Mouse (Mus musculus) hindbrain, embryonic 11.5 days (tissue): ENCODE data around the gene Dusp5. TPM values are rescaled to one million over a fixed set of nuclear protein-coding genes. Genes with fewer than 3 reads are reported as not detected.

Experiments used
- ATAC-seq: fragments of 200-750 bp; cut with Nextera tagmentation; 2 replicates; pipeline ENCODE4 v1.8.0; 2017; ENCODE audit warnings: mild to moderate bottlenecking, moderate TSS enrichment, moderate library complexity; ENCODE audit not compliant: low FRiP score
- DNase-seq: peaks from one replicate; pipeline ENCODE4 v3.0.0-alpha.2; 2015; ENCODE audit warnings: low spot score
- H3K27ac ChIP-seq: fragments of 300-500 bp; sonication (generic); 2 replicates; pipeline ENCODE4 v1.5.1; 2014; ENCODE audit warnings: mild to moderate bottlenecking, low read depth, low read length
- H3K27me3 ChIP-seq: fragments of 300-500 bp; sonication (generic); 2 replicates; pipeline ENCODE4 v1.6.1; 2014; ENCODE audit warnings: mild to moderate bottlenecking, low read length, moderate library complexity, mixed read lengths; ENCODE audit not compliant: control insufficient read depth, insufficient read depth
- H3K36me3 ChIP-seq: fragments of 300-500 bp; sonication (generic); 2 replicates; pipeline ENCODE4 v1.6.1; 2014; ENCODE audit warnings: mild to moderate bottlenecking, low read length, moderate library complexity, mixed read lengths; ENCODE audit not compliant: control insufficient read depth, insufficient read depth
- H3K4me1 ChIP-seq: fragments of 300-500 bp; sonication (generic); replicated peaks from 2 replicates; pipeline ENCODE4 v1.6.1; 2014; ENCODE audit warnings: low read length, mixed read lengths; ENCODE audit not compliant: control insufficient read depth, insufficient read depth
- H3K4me2 ChIP-seq: fragments of 300-500 bp; sonication (generic); replicated peaks from 2 replicates; pipeline ENCODE4 v1.6.1; 2014; ENCODE audit warnings: mild to moderate bottlenecking, low read depth, low read length
- H3K4me3 ChIP-seq: fragments of 300-500 bp; sonication (generic); 2 replicates; pipeline ENCODE4 v1.5.1; 2014; ENCODE audit warnings: low read depth, low read length
- H3K9ac ChIP-seq: fragments of 300-500 bp; sonication (generic); 2 replicates; pipeline ENCODE4 v1.6.1; 2014; ENCODE audit warnings: low read depth, low read length
- H3K9me3 ChIP-seq: fragments of 300-500 bp; sonication (generic); 2 replicates; pipeline ENCODE4 v1.6.1; 2016; ENCODE audit warnings: low read length; ENCODE audit not compliant: control insufficient read depth
- WGBS: fragments of 180-500 bp; shearing (Covaris S2); extraction: QIAGEN DNeasy Blood & Tissue Kit; methylation state at CpG from one replicate; pipeline ENCODE4 v1.1.7; 2014; 5-methylcytosine and 5-hydroxymethylcytosine counted together
- polyA plus RNA-seq: library from polyadenylated mRNA; unstranded; fragments of >200 nt; fragmentation: Nextera tagmentation; extraction: Ambion mirVana; gene quantifications from 2 replicates; pipeline ENCODE4 v1.2.1, GENCODE M21; 2014

Dusp5 gene
- 2.3 and 2.7 TPM in 2 replicates for polyA plus RNA-seq

- Histone ChIP-seq H3K27ac (peak within 1 kb of the TSS; percentile 36; the same call in 1 of the 2 replicates), H3K9me3 (no peaks in the 10 kb centered on the region), H3K36me3 (no peaks in the 10 kb centered on the region), H3K27me3 (peaks cover 23% of the 10 kb centered on the region), H3K4me1 (peaks cover 5% of the 10 kb centered on the region), H3K4me2 (peak within 1 kb of the TSS; percentile 93), H3K9ac (peak within 1 kb of the TSS; percentile 64), H3K4me3 (peak within 1 kb of the TSS; percentile 58)
- 0% methylated on average over 63 of the region's 84 CpGs for WGBS
- peak; percentile 98 for DNase-seq
- peak; percentile 96 for ATAC-seq
Observed at GRCm38 (mm10) chr19:53528752-53529454, at the start of gene Dusp5. TSS of gene Dusp5 (plus strand) at chr19:53529109.

GRCm38 (mm10) chr19:53479590-53479989 lies 49.3 kb upstream of the Dusp5 start:
- H3K4me2 ChIP-seq = no peak overlapping the region
- no peak overlapping the region for H3K4me3 ChIP-seq
- WGBS = 83% methylated on average over 8 of the region's 8 CpGs
- no peaks in the 10 kb centered on the region for H3K27me3 ChIP-seq
- DNase-seq (no peak), ATAC-seq (no peak)
- no peak overlapping the region for H3K27ac ChIP-seq
- no peaks in the 10 kb centered on the region for H3K9me3 ChIP-seq
- H3K4me1 ChIP-seq = no peaks in the 10 kb centered on the region
- H3K9ac ChIP-seq = no peak overlapping the region
- H3K36me3 ChIP-seq = no peaks in the 10 kb centered on the region

GRCm38 (mm10) chr19:53482093-53482492 lies 46.8 kb upstream of the Dusp5 start:
- H3K36me3 ChIP-seq = no peaks in the 10 kb centered on the region
- no peak overlapping the region for H3K4me2 ChIP-seq
- 65% methylated on average over 6 of the region's 6 CpGs for WGBS

GRCm38 (mm10) chr19:53482527-53482926 lies 46.4 kb upstream of the Dusp5 start:
- Histone ChIP-seq H3K36me3 (no peaks in the 10 kb centered on the region), H3K4me2 (no peak overlapping the region), H3K27me3 (no peaks in the 10 kb centered on the region), H3K4me3 (no peak overlapping the region), H3K9ac (no peak overlapping the region), H3K27ac (no peak overlapping the region), H3K9me3 (no peaks in the 10 kb centered on the region), H3K4me1 (no peaks in the 10 kb centered on the region)
- DNase-seq (no peak), ATAC-seq (no peak)
- WGBS = 83% methylated on average over 5 of the region's 5 CpGs

More at GRCm38 (mm10) chr19:53482093-53482492, 46.8 kb upstream of the Dusp5 start:
- Histone ChIP-seq H3K4me3 (no peak overlapping the region), H3K9me3 (no peaks in the 10 kb centered on the region), H3K4me1 (no peaks in the 10 kb centered on the region), H3K27ac (no peak overlapping the region), H3K27me3 (no peaks in the 10 kb centered on the region), H3K9ac (no peak overlapping the region)
- ATAC-seq (no peak), DNase-seq (no peak)

GRCm38 (mm10) chr19:53483984-53484383 lies 44.9 kb upstream of the Dusp5 start:
- no peak overlapping the region for H3K4me2 ChIP-seq
- H3K4me1 ChIP-seq = no peaks in the 10 kb centered on the region
- no peaks in the 10 kb centered on the region for H3K27me3 ChIP-seq
- 95% methylated on average over 8 of the region's 8 CpGs for WGBS
- H3K9ac ChIP-seq = no peak overlapping the region
- ATAC-seq (no peak), DNase-seq (no peak)
- H3K27ac ChIP-seq = no peak overlapping the region
- H3K9me3 ChIP-seq = no peaks in the 10 kb centered on the region
- H3K36me3 ChIP-seq = no peaks in the 10 kb centered on the region
- H3K4me3 ChIP-seq = no peak overlapping the region

- H3K36me3 ChIP-seq = no peaks in the 10 kb centered on the region
- no peak overlapping the region for H3K4me2 ChIP-seq
- H3K27me3 ChIP-seq = no peaks in the 10 kb centered on the region
- ATAC-seq (no peak), DNase-seq (no peak)
- H3K4me3 ChIP-seq = no peak overlapping the region
- H3K27ac ChIP-seq = no peak overlapping the region
- H3K9me3 ChIP-seq = no peaks in the 10 kb centered on the region
- H3K9ac ChIP-seq = no peak overlapping the region
- no peaks in the 10 kb centered on the region for H3K4me1 ChIP-seq
- 83% methylated on average over 3 of the region's 3 CpGs for WGBS
Observed at GRCm38 (mm10) chr19:53484918-53485317, 44.0 kb upstream of the Dusp5 start.

GRCm38 (mm10) chr19:53489187-53489586 lies 39.7 kb upstream of the Dusp5 start:
- no peaks in the 10 kb centered on the region for H3K36me3 ChIP-seq
- no peak overlapping the region for H3K4me2 ChIP-seq
- no peak for ATAC-seq
- WGBS = 88% methylated on average over 12 of the region's 12 CpGs
- H3K27me3 ChIP-seq = no peaks in the 10 kb centered on the region
- no peaks in the 10 kb centered on the region for H3K4me1 ChIP-seq
- DNase-seq = no peak
- no peak overlapping the region for H3K9ac ChIP-seq
- no peaks in the 10 kb centered on the region for H3K9me3 ChIP-seq
- no peak overlapping the region for H3K4me3 ChIP-seq
- H3K27ac ChIP-seq = no peak overlapping the region

- H3K27ac ChIP-seq = no peak overlapping the region
- no peak overlapping the region for H3K9ac ChIP-seq
- H3K36me3 ChIP-seq = no peaks in the 10 kb centered on the region
- no peaks in the 10 kb centered on the region for H3K4me1 ChIP-seq
- no peaks in the 10 kb centered on the region for H3K27me3 ChIP-seq
- ATAC-seq (no peak), DNase-seq (no peak)
- H3K4me2 ChIP-seq = no peak overlapping the region
- no peak overlapping the region for H3K4me3 ChIP-seq
- no peaks in the 10 kb centered on the region for H3K9me3 ChIP-seq
- 86% methylated on average over 1 of the region's 1 CpGs for WGBS
Observed at GRCm38 (mm10) chr19:53489910-53490309, 39.0 kb upstream of the Dusp5 start.

GRCm38 (mm10) chr19:53490898-53491297 lies 38.0 kb upstream of the Dusp5 start:
- Histone ChIP-seq H3K4me2 (no peak overlapping the region), H3K27ac (no peak overlapping the region), H3K9me3 (no peaks in the 10 kb centered on the region), H3K9ac (no peak overlapping the region), H3K4me3 (no peak overlapping the region), H3K27me3 (no peaks in the 10 kb centered on the region), H3K36me3 (no peaks in the 10 kb centered on the region), H3K4me1 (no peaks in the 10 kb centered on the region)
- DNase-seq (no peak), ATAC-seq (no peak)
- 73% methylated on average over 8 of the region's 8 CpGs for WGBS
